Mouse (Mus musculus) layer of hippocampus, postnatal 25 days (tissue): ENCODE data around the gene Bhlhe40. TPM values are rescaled to one million over a fixed set of nuclear protein-coding genes. Genes with fewer than 3 reads are reported as not detected.

Experiments used
- DNase-seq, 2 experiments: peaks; one replicate each; pipeline ENCODE4 v3.0.0; 2022; ENCODE audit warnings: mixed read lengths in 2 of 2, low spot score in 1 of 2; ENCODE audit errors: extremely low spot score in 1 of 2
- total RNA-seq, 2 experiments: library from RNA; stranded (reverse); gene quantifications; 2 replicates each; pipeline ENCODE4 v1.2.3; 2021

The Bhlhe40 gene
- total RNA-seq, 2 experiments from 2014 or later, result 82.5 to 98.5 TPM

GRCm38 (mm10) chr6:108711192-108711964, 50.9 kb downstream of the Bhlhe40 start:
- DNase-seq, result no peak

DNA sequence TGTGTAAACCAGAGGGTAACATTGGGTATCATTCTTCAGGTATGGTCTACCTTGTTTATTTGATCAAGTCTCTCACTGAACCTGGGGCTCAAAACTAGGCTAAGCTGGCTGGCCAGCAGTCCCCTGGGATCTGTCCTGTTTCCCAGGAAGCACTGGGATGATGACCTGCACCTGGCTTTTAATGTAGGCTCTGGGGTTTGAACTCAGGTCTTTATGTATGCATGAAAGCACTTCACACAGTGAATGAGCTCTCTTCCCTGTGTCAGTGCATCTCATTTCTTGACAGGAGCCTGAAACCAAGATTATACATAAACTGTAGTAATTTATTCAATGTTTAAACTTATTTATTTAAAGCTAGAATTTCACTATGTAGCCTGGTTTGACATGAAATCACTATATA, 51.7 kb downstream of the Bhlhe40 start:
- no peak for DNase-seq

GRCm38 (mm10) chr6:108713175-108713974, 52.9 kb downstream of the Bhlhe40 start:
- DNase-seq, result no peak

Other genes starting within 250 kb of the Bhlhe40 start
- 100 to 1,000 TPM; 186 to 217 TPM for gene Arl8b, start 122.5 kb downstream of the Bhlhe40 start, total RNA-seq
- gene Edem1, start 168.0 kb downstream of the Bhlhe40 start, total RNA-seq, result 10 to 100 TPM; 14.8 to 17.0 TPM